Mouse (Mus musculus) heart, embryonic 12.5 days (tissue): ENCODE measurements at regions not wholly inside any gene's neighbourhood (a gene's known extent, or its start where the extent isn't known, plus 50 kb on each side); places are given as distances from the start of the nearest gene placed in this dataset.

Source experiments
- ATAC-seq: fragments of 200-750 bp; cut with Nextera tagmentation; 2 replicates; pipeline ENCODE4 v1.8.0; 2017; ENCODE audit warnings: moderate TSS enrichment, moderate library complexity; ENCODE audit not compliant: insufficient number of reproducible peaks, low FRiP score
- H3K27ac ChIP-seq: fragments of 300-500 bp; sonication (generic); 2 replicates; pipeline ENCODE4 v1.5.1; 2016; ENCODE audit warnings: mild to moderate bottlenecking, moderate library complexity; ENCODE audit not compliant: poor library complexity, severe bottlenecking
- H3K27me3 ChIP-seq: fragments of 300-500 bp; sonication (generic); replicated peaks from 2 replicates; pipeline ENCODE4 v1.6.1; 2016; ENCODE audit warnings: mild to moderate bottlenecking, moderate library complexity
- H3K36me3 ChIP-seq: fragments of 300-500 bp; sonication (generic); 2 replicates; pipeline ENCODE4 v1.6.1; 2016; ENCODE audit warnings: mild to moderate bottlenecking, moderate library complexity
- H3K4me1 ChIP-seq: fragments of 300-500 bp; sonication (generic); replicated peaks from 2 replicates; pipeline ENCODE4 v1.6.1; 2016; ENCODE audit warnings: mild to moderate bottlenecking
- H3K4me2 ChIP-seq: fragments of 300-500 bp; sonication (generic); 2 replicates; pipeline ENCODE4 v1.6.1; 2016; ENCODE audit warnings: mild to moderate bottlenecking, moderate library complexity
- H3K4me3 ChIP-seq: fragments of 300-500 bp; sonication (generic); 2 replicates; pipeline ENCODE4 v1.5.1; 2016; ENCODE audit warnings: mild to moderate bottlenecking
- H3K9ac ChIP-seq: fragments of 300-500 bp; sonication (generic); 2 replicates; pipeline ENCODE4 v1.6.1; 2016; ENCODE audit warnings: mild to moderate bottlenecking, moderate library complexity
- H3K9me3 ChIP-seq: fragments of 300-500 bp; sonication (generic); replicated peaks from 2 replicates; pipeline ENCODE4 v1.6.1; 2016; ENCODE audit warnings: mild to moderate bottlenecking, moderate library complexity
- WGBS: fragments of 180-500 bp; shearing (Covaris S2); methylation state at CpG from one replicate; pipeline ENCODE4 v1.1.7; 2016; 5-methylcytosine and 5-hydroxymethylcytosine counted together

- H3K9me3 ChIP-seq = no peaks in the 10 kb centered on the region
- no peak overlapping the region for H3K27ac ChIP-seq
- no peak overlapping the region for H3K4me3 ChIP-seq
- H3K27me3 ChIP-seq = no peaks in the 10 kb centered on the region
- no peak overlapping the region for H3K4me2 ChIP-seq
- WGBS = 51% methylated on average over 5 of the region's 5 CpGs
- no peaks in the 10 kb centered on the region for H3K4me1 ChIP-seq
- H3K9ac ChIP-seq = no peak overlapping the region
- no peak for ATAC-seq
- H3K36me3 ChIP-seq = no peaks in the 10 kb centered on the region
Measured at GRCm38 (mm10) chr1:166735545-166735944, 53.9 kb upstream of the Fmo9 start.

- H3K4me2 ChIP-seq = no peak overlapping the region
- H3K9me3 ChIP-seq = no peaks in the 10 kb centered on the region
- ATAC-seq = no peak
- H3K27me3 ChIP-seq = no peaks in the 10 kb centered on the region
- no peaks in the 10 kb centered on the region for H3K4me1 ChIP-seq
- WGBS = 5% methylated on average over 2 of the region's 2 CpGs
- no peak overlapping the region for H3K9ac ChIP-seq
- H3K36me3 ChIP-seq = no peaks in the 10 kb centered on the region
- H3K27ac ChIP-seq = no peak overlapping the region
- no peak overlapping the region for H3K4me3 ChIP-seq
Measured at GRCm38 (mm10) chr1:166738029-166738428, 56.4 kb upstream of the Fmo9 start.

- Histone ChIP-seq H3K9me3 (no peaks in the 10 kb centered on the region), H3K9ac (no peak overlapping the region), H3K27me3 (no peaks in the 10 kb centered on the region), H3K36me3 (no peaks in the 10 kb centered on the region), H3K4me1 (no peaks in the 10 kb centered on the region), H3K4me2 (no peak overlapping the region), H3K4me3 (no peak overlapping the region), H3K27ac (no peak overlapping the region)
- WGBS = 80% methylated on average over 4 of the region's 4 CpGs
- no peak for ATAC-seq
Measured at GRCm38 (mm10) chr1:166750236-166750635, 68.6 kb upstream of the Fmo9 start.

GRCm38 (mm10) chr1:166750777-166751176, 69.1 kb upstream of the Fmo9 start:
- H3K27ac ChIP-seq = no peak overlapping the region
- H3K36me3 ChIP-seq = no peaks in the 10 kb centered on the region
- no peak overlapping the region for H3K4me2 ChIP-seq
- no peaks in the 10 kb centered on the region for H3K27me3 ChIP-seq
- no peak overlapping the region for H3K9ac ChIP-seq
- ATAC-seq = no peak
- no peaks in the 10 kb centered on the region for H3K9me3 ChIP-seq
- no peak overlapping the region for H3K4me3 ChIP-seq
- WGBS = 72% methylated on average over 4 of the region's 4 CpGs
- H3K4me1 ChIP-seq = no peaks in the 10 kb centered on the region

- no peak for ATAC-seq
- no peaks in the 10 kb centered on the region for H3K4me1 ChIP-seq
- H3K9ac ChIP-seq = no peak overlapping the region
- H3K4me2 ChIP-seq = no peak overlapping the region
- no peaks in the 10 kb centered on the region for H3K9me3 ChIP-seq
- 83% methylated on average over 3 of the region's 3 CpGs for WGBS
- no peaks in the 10 kb centered on the region for H3K36me3 ChIP-seq
- no peaks in the 10 kb centered on the region for H3K27me3 ChIP-seq
- no peak overlapping the region for H3K4me3 ChIP-seq
- H3K27ac ChIP-seq = no peak overlapping the region
Measured at GRCm38 (mm10) chr1:166751436-166751835, 69.8 kb upstream of the Fmo9 start.

GRCm38 (mm10) chr1:166752990-166753709, 71.5 kb upstream of the Fmo9 start:
- H3K4me1 ChIP-seq = no peaks in the 10 kb centered on the region
- H3K4me3 ChIP-seq = no peak overlapping the region
- H3K4me2 ChIP-seq = no peak overlapping the region
- peaks cover 2% of the 10 kb centered on the region; the same call in 1 of the 2 replicates for H3K9me3 ChIP-seq
- H3K36me3 ChIP-seq = no peaks in the 10 kb centered on the region
- H3K27me3 ChIP-seq = no peaks in the 10 kb centered on the region
- 78% methylated on average over 6 of the region's 6 CpGs for WGBS
- ATAC-seq = no peak
- H3K27ac ChIP-seq = no peak overlapping the region
- H3K9ac ChIP-seq = no peak overlapping the region

GRCm38 (mm10) chr1:166758987-166759386, 77.3 kb upstream of the Fmo9 start:
- ATAC-seq = no peak
- H3K9me3 ChIP-seq = peaks cover 18% of the 10 kb centered on the region
- no peak overlapping the region for H3K27ac ChIP-seq
- H3K4me1 ChIP-seq = no peaks in the 10 kb centered on the region
- no peaks in the 10 kb centered on the region for H3K36me3 ChIP-seq
- WGBS = 59% methylated on average over 2 of the region's 2 CpGs
- H3K4me3 ChIP-seq = no peak overlapping the region
- H3K4me2 ChIP-seq = no peak overlapping the region
- H3K27me3 ChIP-seq = no peaks in the 10 kb centered on the region
- H3K9ac ChIP-seq = no peak overlapping the region

GRCm38 (mm10) chr1:166773114-166773513, 91.5 kb upstream of the Fmo9 start:
- Histone ChIP-seq H3K4me2 (no peak overlapping the region), H3K36me3 (no peaks in the 10 kb centered on the region), H3K27me3 (no peaks in the 10 kb centered on the region), H3K27ac (no peak overlapping the region), H3K4me3 (no peak overlapping the region), H3K9ac (no peak overlapping the region), H3K9me3 (0 out of 2 replicates have a peak, but pooled peaks cover 10% of the 10 kb centered on the region), H3K4me1 (no peaks in the 10 kb centered on the region)
- no peak for ATAC-seq
- 78% methylated on average over 1 of the region's 1 CpGs for WGBS

GRCm38 (mm10) chr1:166782106-166782505, 100.5 kb upstream of the Fmo9 start:
- no peaks in the 10 kb centered on the region for H3K9me3 ChIP-seq
- no peak for ATAC-seq
- H3K4me3 ChIP-seq = no peak overlapping the region
- H3K4me1 ChIP-seq = no peaks in the 10 kb centered on the region
- WGBS = 49% methylated on average over 1 of the region's 1 CpGs
- no peak overlapping the region for H3K9ac ChIP-seq
- no peaks in the 10 kb centered on the region for H3K27me3 ChIP-seq
- H3K27ac ChIP-seq = no peak overlapping the region
- no peak overlapping the region for H3K4me2 ChIP-seq
- H3K36me3 ChIP-seq = no peaks in the 10 kb centered on the region

- H3K36me3 ChIP-seq = no peaks in the 10 kb centered on the region
- H3K9ac ChIP-seq = no peak overlapping the region
- no peak for ATAC-seq
- no peak overlapping the region for H3K27ac ChIP-seq
- H3K4me2 ChIP-seq = no peak overlapping the region
- H3K27me3 ChIP-seq = no peaks in the 10 kb centered on the region
- H3K4me1 ChIP-seq = no peaks in the 10 kb centered on the region
- 49% methylated on average over 1 of the region's 1 CpGs for WGBS
- 0 out of 2 replicates have a peak, but pooled peaks cover 4% of the 10 kb centered on the region for H3K9me3 ChIP-seq
- no peak overlapping the region for H3K4me3 ChIP-seq
Measured at GRCm38 (mm10) chr1:166787945-166788344, 106.3 kb upstream of the Fmo9 start.

- no peak for ATAC-seq
- H3K4me2 ChIP-seq = no peak overlapping the region
- 0 out of 2 replicates have a peak, but pooled peaks cover 4% of the 10 kb centered on the region for H3K9me3 ChIP-seq
- no peaks in the 10 kb centered on the region for H3K36me3 ChIP-seq
- H3K4me1 ChIP-seq = no peaks in the 10 kb centered on the region
- 53% methylated on average over 1 of the region's 1 CpGs for WGBS
- H3K9ac ChIP-seq = no peak overlapping the region
- no peak overlapping the region for H3K27ac ChIP-seq
- no peak overlapping the region for H3K4me3 ChIP-seq
- no peaks in the 10 kb centered on the region for H3K27me3 ChIP-seq
Measured at GRCm38 (mm10) chr1:166788824-166789399, 107.3 kb upstream of the Fmo9 start.
